Mouse (Mus musculus): ENCODE measurements around the gene Pepd.

GRCm38 (mm10) chr7:34954548-34954947, 42.4 kb downstream of the Pepd start:
- no peak for TF ChIP-seq POU5F1 (IDR thresholded peaks at IDR 0.05; ENCODE audit: borderline replicate concordance, low read length)
- no peak for TF ChIP-seq NANOG (IDR thresholded peaks at IDR 0.05; ENCODE audit: borderline replicate concordance, low read length)
- TF ChIP-seq CTCF (conservative IDR thresholded peaks at IDR 0.05; ENCODE audit: low read length): no peak
